Mouse (Mus musculus) brain, adult 2 months (tissue): ENCODE results near the gene Vipas39.

Experiments used
- DNase-seq: peaks from one replicate; pipeline ENCODE4 v3.0.0; 2011; ENCODE audit warnings: low read depth, low spot score

The Vipas39 gene

GRCm38 (mm10) chr12:87196310-87196709 lies 69.7 kb downstream of the Vipas39 start:
- DNase-seq = no peak

- DNase-seq = no peak
Measured at GRCm38 (mm10) chr12:87195069-87195468, 71.0 kb downstream of the Vipas39 start.

GRCm38 (mm10) chr12:87193008-87193407 lies 73.0 kb downstream of the Vipas39 start:
- no peak for DNase-seq
